Mouse (Mus musculus) testis, adult 2 months (tissue): Measurements from ENCODE around the gene Olfr322. TPM values are rescaled to one million over a fixed set of nuclear protein-coding genes. Genes with fewer than 3 reads are reported as not detected.
"Not testable (repeated sequence)": the region's sequence is repeated elsewhere in the genome, so short reads cannot be mapped to it uniquely, and the experiment has no call there.

Source experiments
- H3K27ac ChIP-seq: fragments of 200-500 bp; 2 replicates; pipeline ENCODE4 v1.5.1; 2012; ENCODE audit warnings: low read depth, low read length; ENCODE audit not compliant: control insufficient read depth, insufficient read depth
- H3K27me3 ChIP-seq: fragments of 200-500 bp; 2 replicates; pipeline ENCODE4 v1.6.1; 2012; ENCODE audit warnings: mild to moderate bottlenecking, low read length, moderate library complexity; ENCODE audit not compliant: control insufficient read depth, insufficient read depth
- H3K36me3 ChIP-seq: fragments of 200-500 bp; 2 replicates; pipeline ENCODE4 v1.6.1; 2012; ENCODE audit warnings: mild to moderate bottlenecking, low read length; ENCODE audit not compliant: control insufficient read depth, insufficient read depth
- H3K4me1 ChIP-seq: fragments of 200-500 bp; 2 replicates; pipeline ENCODE4 v1.6.1; 2012; ENCODE audit warnings: low read length; ENCODE audit not compliant: control insufficient read depth, insufficient read depth
- H3K4me3 ChIP-seq: fragments of 200-500 bp; 2 replicates; pipeline ENCODE4 v1.5.1; 2012; ENCODE audit warnings: low read depth, mild to moderate bottlenecking, low read length, moderate library complexity, mixed read lengths; ENCODE audit not compliant: control insufficient read depth
- CTCF ChIP-seq: fragments of 200-500 bp; IDR thresholded peaks from 2 replicates; pipeline ENCODE4 v1.5.1; 2012; ENCODE audit warnings: low read depth, mild to moderate bottlenecking, inconsistent platforms, low read length, moderate library complexity; ENCODE audit not compliant: control insufficient read depth, insufficient read depth, insufficient replicate concordance
- POLR2A ChIP-seq: fragments of 200-500 bp; IDR thresholded peaks from 2 replicates; pipeline ENCODE4 v1.6.1; 2012; ENCODE audit warnings: low read depth, mild to moderate bottlenecking, inconsistent platforms, low read length, moderate library complexity; ENCODE audit not compliant: control insufficient read depth
- polyA plus RNA-seq: library from polyadenylated mRNA; depleted of rRNA; stranded (reverse); fragments of >200 nt; gene quantifications from 2 replicates; pipeline ENCODE4 v1.2.3, GENCODE M21; 2012; rRNA removed

The Olfr322 gene
- polyA plus RNA-seq, 1 experiment: not detected

DNA sequence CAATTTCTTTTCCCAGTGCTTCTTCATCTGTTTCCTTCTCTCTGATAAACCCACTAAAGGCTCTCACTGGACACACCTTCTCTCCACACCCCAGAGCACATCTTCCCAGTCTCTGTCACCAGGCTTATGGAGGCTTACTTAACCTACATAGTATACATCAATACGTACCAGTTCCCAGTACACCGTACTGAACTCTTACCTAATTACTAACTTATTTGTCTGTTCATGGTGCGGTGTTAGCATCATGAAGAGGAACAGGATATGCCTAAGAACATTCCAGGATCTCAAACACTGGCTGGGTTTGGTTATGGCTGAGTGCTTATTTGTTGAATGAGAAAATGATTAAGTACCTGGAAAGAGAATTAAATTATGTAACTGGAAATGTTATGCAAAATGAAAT, 3.4 kb upstream of the Olfr322 start:
- Histone ChIP-seq H3K27ac (no peak overlapping the region), H3K27me3 (no peaks in the 10 kb centered on the region), H3K4me1 (peaks cover 3% of the 10 kb centered on the region), H3K36me3 (no peaks in the 10 kb centered on the region), H3K4me3 (no peak overlapping the region)
- no peak for TF ChIP-seq CTCF
- TF ChIP-seq POLR2A: no peak

DNA sequence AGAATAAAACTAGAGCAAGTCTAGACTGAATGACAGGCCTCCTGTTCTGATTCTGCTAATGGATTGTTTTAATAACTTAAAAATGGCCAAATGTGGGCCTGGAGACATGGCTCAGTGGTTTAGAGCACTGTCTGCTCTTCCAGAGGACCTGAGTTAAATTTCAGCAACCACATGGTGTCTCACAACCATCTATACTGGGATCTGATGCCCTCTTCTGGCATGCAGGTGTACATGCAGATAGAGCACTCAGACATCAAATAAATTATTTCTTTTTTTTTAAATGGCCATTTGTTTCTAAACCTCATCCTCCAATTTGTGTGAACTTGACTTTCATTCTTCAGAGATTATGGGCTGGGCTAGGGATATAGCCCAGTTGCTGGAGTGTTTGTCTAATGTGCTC, 10.7 kb downstream of the Olfr322 start:
- no peak overlapping the region for H3K4me3 ChIP-seq
- H3K27ac ChIP-seq: no peak overlapping the region
- no peaks in the 10 kb centered on the region for H3K36me3 ChIP-seq
- no peak for TF ChIP-seq CTCF
- TF ChIP-seq POLR2A: no peak
- H3K4me1 ChIP-seq: peaks cover 2% of the 10 kb centered on the region
- H3K27me3 ChIP-seq: no peaks in the 10 kb centered on the region

- Histone ChIP-seq H3K27ac (no peak overlapping the region), H3K4me3 (no peak overlapping the region), H3K36me3 (no peaks in the 10 kb centered on the region), H3K27me3 (no peaks in the 10 kb centered on the region), H3K4me1 (no peaks in the 10 kb centered on the region)
- no peak for TF ChIP-seq CTCF
- no peak for TF ChIP-seq POLR2A
These were observed 13.2 kb downstream of the Olfr322 start for GRCm38 (mm10) chr11:58671825-58672224.

GRCm38 (mm10) chr11:58680799-58681198, 22.2 kb downstream of the Olfr322 start, which contains the start of gene Olfr320:
Olfr320 (plus strand) TSS chr11:58681099.
- Histone ChIP-seq H3K4me1 (no peaks in the 10 kb centered on the region), H3K27me3 (no peaks in the 10 kb centered on the region), H3K4me3 (no peak within 1 kb of the TSS), H3K27ac (no peak within 1 kb of the TSS), H3K36me3 (no peaks in the 10 kb centered on the region)
- TF ChIP-seq POLR2A (no peak), CTCF (no peak)

- TF ChIP-seq CTCF (no peak), POLR2A (no peak)
- Histone ChIP-seq H3K4me3 (no peak within 1 kb of the TSS), H3K27ac (no peak within 1 kb of the TSS), H3K36me3 (no peaks in the 10 kb centered on the region), H3K27me3 (no peaks in the 10 kb centered on the region), H3K4me1 (no peaks in the 10 kb centered on the region)
These were observed 40.3 kb downstream of the Olfr322 start, which contains the start of gene Olfr319 for GRCm38 (mm10) chr11:58698862-58699261. Olfr319 (plus strand) TSS chr11:58699162.

GRCm38 (mm10) chr11:58709086-58709485, 50.5 kb downstream of the Olfr322 start:
- no peaks in the 10 kb centered on the region for H3K4me1 ChIP-seq
- H3K36me3 ChIP-seq: no peaks in the 10 kb centered on the region
- TF ChIP-seq CTCF (no peak), POLR2A (no peak)
- H3K27ac ChIP-seq: no peak overlapping the region
- no peak overlapping the region for H3K4me3 ChIP-seq
- H3K27me3 ChIP-seq: no peaks in the 10 kb centered on the region

GRCm38 (mm10) chr11:58717723-58718122, 59.1 kb downstream of the Olfr322 start:
- not testable (repeated sequence) for H3K4me1 ChIP-seq, H3K27me3 ChIP-seq

More at GRCm38 (mm10) chr11:58717723-58718122, 59.1 kb downstream of the Olfr322 start:
- H3K4me3 ChIP-seq, H3K27ac ChIP-seq, H3K36me3 ChIP-seq: not testable (repeated sequence)

Other genes with a start within 250 kb of the Olfr322 start
- gene 1810065E05Rik, start 237.7 kb upstream of the Olfr322 start, polyA plus RNA-seq: 0.81 and 4.0 TPM in 2 replicates
- not detected in 2 replicates for gene Gm12253, start 226.2 kb upstream of the Olfr322 start, polyA plus RNA-seq
- gene Lypd9, start 205.9 kb upstream of the Olfr322 start, polyA plus RNA-seq: 218 and 223 TPM in 2 replicates
- 0.16 and 0.38 TPM in 2 replicates for gene Olfr30, start 196.5 kb upstream of the Olfr322 start, polyA plus RNA-seq
- gene Olfr332, start 166.2 kb upstream of the Olfr322 start, polyA plus RNA-seq: 0.02 TPM in 1 of 2 replicates, not detected in the other
- gene Olfr331, start 156.2 kb upstream of the Olfr322 start, polyA plus RNA-seq: 0.13 and 0.21 TPM in 2 replicates
- gene Olfr330, start 123.9 kb upstream of the Olfr322 start, polyA plus RNA-seq: 1.1 and 1.7 TPM in 2 replicates
- gene Olfr329-ps, start 112.4 kb upstream of the Olfr322 start, polyA plus RNA-seq: 0.26 and 0.56 TPM in 2 replicates
- not detected in 2 replicates for gene Olfr328, start 103.1 kb upstream of the Olfr322 start, polyA plus RNA-seq
- gene Olfr224, start 88.2 kb upstream of the Olfr322 start, polyA plus RNA-seq: 0.11 TPM in 1 of 2 replicates, not detected in the other
- gene Olfr325, start 81.1 kb upstream of the Olfr322 start, polyA plus RNA-seq: 0.20 and 0.89 TPM in 2 replicates
- not detected in 2 replicates for gene Olfr324, start 63.7 kb upstream of the Olfr322 start, polyA plus RNA-seq
- gene 2210407C18Rik, start 42.7 kb upstream of the Olfr322 start, polyA plus RNA-seq: not detected in 2 replicates
- 0.57 and 2.2 TPM in 2 replicates for gene Olfr323, start 28.3 kb upstream of the Olfr322 start, polyA plus RNA-seq
- not detected in 2 replicates for gene Trim58, start 18.3 kb upstream of the Olfr322 start, polyA plus RNA-seq
- not detected in 2 replicates for gene Olfr320, start 22.3 kb downstream of the Olfr322 start, polyA plus RNA-seq
- not detected in 2 replicates for gene Olfr319, start 40.4 kb downstream of the Olfr322 start, polyA plus RNA-seq
- gene Olfr318, start 65.2 kb downstream of the Olfr322 start, polyA plus RNA-seq: 0.35 TPM in 1 of 2 replicates, not detected in the other
- 0.16 and 0.96 TPM in 2 replicates for gene Olfr317, start 80.4 kb downstream of the Olfr322 start, polyA plus RNA-seq
- 0.29 and 3.1 TPM in 2 replicates for gene Olfr316, start 94.0 kb downstream of the Olfr322 start, polyA plus RNA-seq
- not detected in 2 replicates for gene Olfr315, start 114.4 kb downstream of the Olfr322 start, polyA plus RNA-seq
- not detected in 2 replicates for gene Olfr314, start 124.2 kb downstream of the Olfr322 start, polyA plus RNA-seq
- gene Fam183b, start 143.2 kb downstream of the Olfr322 start, polyA plus RNA-seq: 142 and 144 TPM in 2 replicates
- gene Olfr313, start 156.2 kb downstream of the Olfr322 start, polyA plus RNA-seq: 0.09 and 0.42 TPM in 2 replicates
- 0.02 and 0.06 TPM in 2 replicates for gene Olfr312, start 170.5 kb downstream of the Olfr322 start, polyA plus RNA-seq
- gene Olfr311, start 180.5 kb downstream of the Olfr322 start, polyA plus RNA-seq: not detected in 2 replicates
- 1.4 and 1.7 TPM in 2 replicates for gene Gm12258, start 188.4 kb downstream of the Olfr322 start, polyA plus RNA-seq
- gene 2810021J22Rik, start 208.4 kb downstream of the Olfr322 start, polyA plus RNA-seq: 3.1 and 9.7 TPM in 2 replicates
- gene Zfp39, start 245.4 kb downstream of the Olfr322 start, polyA plus RNA-seq: 23.7 and 35.2 TPM in 2 replicates